Mouse (Mus musculus) hindbrain, embryonic 16.5 days (tissue): ENCODE measurements at regions not wholly inside any gene's neighbourhood (a gene's known extent, or its start where the extent isn't known, plus 50 kb on each side); places are given as distances from the start of the nearest gene placed in this dataset.

Source experiments
- ATAC-seq: fragments of 200-750 bp; cut with Nextera tagmentation; 2 replicates; pipeline ENCODE4 v1.8.0; 2017; ENCODE audit warnings: moderate TSS enrichment, moderate library complexity
- H3K27ac ChIP-seq: fragments of 300-500 bp; sonication (generic); 2 replicates; pipeline ENCODE4 v1.5.1; 2014; ENCODE audit warnings: low read depth, mild to moderate bottlenecking, control low read depth, low read length, moderate library complexity
- H3K27me3 ChIP-seq: fragments of 300-500 bp; sonication (generic); replicated peaks from 2 replicates; pipeline ENCODE4 v1.6.1; 2014; ENCODE audit warnings: low read length; ENCODE audit not compliant: control insufficient read depth, insufficient read depth
- H3K36me3 ChIP-seq: fragments of 300-500 bp; sonication (generic); 2 replicates; pipeline ENCODE4 v1.6.1; 2014; ENCODE audit warnings: mild to moderate bottlenecking, low read length, moderate library complexity, mixed read lengths; ENCODE audit not compliant: control insufficient read depth, insufficient read depth
- H3K4me1 ChIP-seq: fragments of 300-500 bp; sonication (generic); 2 replicates; pipeline ENCODE4 v1.6.1; 2014; ENCODE audit warnings: low read depth, low read length; ENCODE audit not compliant: control insufficient read depth, insufficient read depth
- H3K4me2 ChIP-seq: fragments of 300-500 bp; sonication (generic); 2 replicates; pipeline ENCODE4 v1.6.1; 2014; ENCODE audit warnings: mild to moderate bottlenecking, low read length, control low read depth, moderate library complexity
- H3K4me3 ChIP-seq: fragments of 300-500 bp; sonication (generic); 2 replicates; pipeline ENCODE4 v1.5.1; 2014; ENCODE audit warnings: mild to moderate bottlenecking, low read length, control low read depth, moderate library complexity
- H3K9ac ChIP-seq: fragments of 300-500 bp; sonication (generic); 2 replicates; pipeline ENCODE4 v1.6.1; 2014; ENCODE audit warnings: low read depth, mild to moderate bottlenecking, control low read depth, low read length, moderate library complexity
- H3K9me3 ChIP-seq: fragments of 300-500 bp; sonication (generic); 2 replicates; pipeline ENCODE4 v1.6.1; 2014; ENCODE audit warnings: mild to moderate bottlenecking, low read length, moderate library complexity; ENCODE audit not compliant: control insufficient read depth
- WGBS: fragments of 180-500 bp; shearing (Covaris S2); extraction: QIAGEN DNeasy Blood & Tissue Kit; methylation state at CpG from one replicate; pipeline ENCODE4 v1.1.7; 2014; 5-methylcytosine and 5-hydroxymethylcytosine counted together

DNA sequence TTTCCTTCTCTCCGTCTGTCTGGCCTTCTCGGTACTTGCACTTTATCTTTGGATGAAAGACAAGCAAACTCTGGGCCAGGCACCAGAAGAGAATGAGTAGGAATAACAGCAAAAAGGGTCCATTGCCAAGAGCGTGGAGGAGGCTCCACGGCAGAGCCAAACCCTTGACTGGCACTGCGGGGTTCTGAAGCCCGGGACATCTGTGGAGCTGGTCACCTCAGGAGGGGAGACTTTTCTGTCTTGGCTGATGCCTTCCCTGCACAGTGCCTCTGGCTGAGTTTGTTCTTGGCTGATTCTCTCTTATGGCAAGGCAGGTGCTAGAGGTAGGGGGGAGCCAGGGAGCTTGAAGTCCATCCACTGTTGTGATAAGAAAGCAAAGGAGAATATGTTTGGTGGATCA lies 130.1 kb upstream of the Npvf start:
- Histone ChIP-seq H3K27me3 (no peaks in the 10 kb centered on the region), H3K9me3 (no peaks in the 10 kb centered on the region), H3K36me3 (no peaks in the 10 kb centered on the region), H3K4me2 (no peak overlapping the region), H3K4me1 (peaks cover 6% of the 10 kb centered on the region), H3K4me3 (no peak overlapping the region), H3K27ac (peak overlapping the region; percentile 76), H3K9ac (no peak overlapping the region)
- WGBS: 65% methylated on average over 6 of the region's 6 CpGs
- ATAC-seq: peak; percentile 66

GRCm38 (mm10) chr6:50787666-50788065 lies 133.4 kb upstream of the Npvf start:
- Histone ChIP-seq H3K4me1 (peaks cover 6% of the 10 kb centered on the region), H3K9me3 (no peaks in the 10 kb centered on the region), H3K27ac (no peak overlapping the region), H3K36me3 (no peaks in the 10 kb centered on the region), H3K4me3 (no peak overlapping the region), H3K4me2 (no peak overlapping the region), H3K27me3 (no peaks in the 10 kb centered on the region), H3K9ac (no peak overlapping the region)
- WGBS: 94% methylated on average over 8 of the region's 8 CpGs
- ATAC-seq: no peak

GRCm38 (mm10) chr6:50799963-50800362 lies 145.7 kb upstream of the Npvf start:
- 60% methylated on average over 4 of the region's 4 CpGs for WGBS
- no peaks in the 10 kb centered on the region for H3K36me3 ChIP-seq
- no peak overlapping the region for H3K4me2 ChIP-seq
- H3K9ac ChIP-seq: no peak overlapping the region
- H3K27ac ChIP-seq: no peak overlapping the region
- H3K9me3 ChIP-seq: no peaks in the 10 kb centered on the region
- H3K27me3 ChIP-seq: no peaks in the 10 kb centered on the region
- peaks cover 9% of the 10 kb centered on the region for H3K4me1 ChIP-seq
- H3K4me3 ChIP-seq: no peak overlapping the region
- ATAC-seq: no peak

DNA sequence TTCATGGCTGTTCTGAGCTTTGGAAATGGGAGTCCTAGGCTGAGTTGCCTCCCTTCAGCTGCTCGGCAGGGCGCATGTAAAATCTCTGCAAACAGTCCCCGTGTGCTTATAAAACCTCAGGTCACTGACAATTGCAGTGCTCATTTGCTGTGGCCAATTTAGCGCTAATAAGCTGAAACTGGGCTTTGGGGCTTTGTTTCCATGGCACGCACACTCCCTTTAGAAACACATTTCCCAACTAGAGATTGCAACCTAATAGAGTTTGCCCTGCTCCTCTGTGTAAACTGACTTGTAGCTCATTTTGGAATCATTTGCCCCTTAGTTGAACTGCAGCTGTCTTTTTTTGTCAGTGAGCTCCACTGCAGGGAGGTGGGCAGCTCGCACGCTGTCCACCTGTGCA lies 148.7 kb upstream of the Npvf start:
- no peak overlapping the region for H3K4me2 ChIP-seq
- 34% methylated on average over 7 of the region's 7 CpGs for WGBS
- no peaks in the 10 kb centered on the region for H3K36me3 ChIP-seq
- H3K27ac ChIP-seq: peak overlapping the region; percentile 60; the same call in 1 of the 2 replicates
- no peak overlapping the region for H3K9ac ChIP-seq
- H3K9me3 ChIP-seq: no peaks in the 10 kb centered on the region
- no peak overlapping the region for H3K4me3 ChIP-seq
- no peaks in the 10 kb centered on the region for H3K27me3 ChIP-seq
- no peak for ATAC-seq
- H3K4me1 ChIP-seq: peaks cover 14% of the 10 kb centered on the region

GRCm38 (mm10) chr6:50804477-50805005 lies 150.3 kb upstream of the Npvf start:
- Histone ChIP-seq H3K4me3 (no peak overlapping the region), H3K9ac (no peak overlapping the region), H3K36me3 (no peaks in the 10 kb centered on the region), H3K4me2 (no peak overlapping the region), H3K27ac (no peak overlapping the region), H3K9me3 (no peaks in the 10 kb centered on the region), H3K27me3 (no peaks in the 10 kb centered on the region), H3K4me1 (peaks cover 17% of the 10 kb centered on the region)
- no peak for ATAC-seq
- 67% methylated on average over 4 of the region's 4 CpGs for WGBS

DNA sequence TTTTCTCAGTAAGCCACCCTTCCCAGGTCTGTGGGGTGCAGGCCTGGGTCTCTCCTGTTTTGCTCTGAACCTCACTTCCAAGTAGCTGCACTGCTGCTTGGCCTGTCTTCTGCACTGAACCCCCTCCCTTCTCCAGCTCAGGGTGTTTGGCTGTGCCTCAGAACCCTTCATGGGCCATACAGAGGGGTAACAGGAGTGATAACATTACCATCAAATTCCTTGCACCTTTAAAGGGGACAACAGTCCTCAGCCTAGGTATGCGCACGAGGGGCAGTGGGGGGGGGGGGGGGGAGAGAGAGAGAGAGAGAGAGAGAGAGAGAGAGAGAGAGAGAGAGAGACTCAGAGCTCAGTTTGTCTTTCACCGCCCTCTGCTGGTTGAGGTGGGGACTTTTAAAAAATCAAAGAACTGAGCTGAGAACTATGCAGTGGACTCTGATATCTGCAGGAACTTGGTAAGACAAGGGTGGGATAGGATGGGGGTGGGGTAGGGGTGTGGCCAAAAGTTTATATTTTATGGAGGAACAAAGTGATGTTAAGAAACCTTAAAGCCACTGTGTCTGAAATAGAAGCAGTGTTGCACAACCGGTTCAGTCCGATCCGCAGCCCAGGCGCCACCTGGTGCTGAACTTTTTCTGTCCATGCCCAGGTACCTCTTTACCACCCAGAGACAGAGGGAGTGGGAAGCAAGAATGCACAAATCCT lies 152.3 kb upstream of the Npvf start:
- H3K36me3 ChIP-seq: no peaks in the 10 kb centered on the region
- peak; percentile 70 for ATAC-seq
- H3K4me2 ChIP-seq: no peak overlapping the region
- no peaks in the 10 kb centered on the region for H3K27me3 ChIP-seq
- no peak overlapping the region for H3K27ac ChIP-seq
- no peaks in the 10 kb centered on the region for H3K9me3 ChIP-seq
- H3K4me1 ChIP-seq: peaks cover 17% of the 10 kb centered on the region
- H3K9ac ChIP-seq: 0 out of 2 replicates have a peak overlapping the region, but pooled peaks have one; percentile 5
- WGBS: 17% methylated on average over 7 of the region's 7 CpGs
- no peak overlapping the region for H3K4me3 ChIP-seq

DNA sequence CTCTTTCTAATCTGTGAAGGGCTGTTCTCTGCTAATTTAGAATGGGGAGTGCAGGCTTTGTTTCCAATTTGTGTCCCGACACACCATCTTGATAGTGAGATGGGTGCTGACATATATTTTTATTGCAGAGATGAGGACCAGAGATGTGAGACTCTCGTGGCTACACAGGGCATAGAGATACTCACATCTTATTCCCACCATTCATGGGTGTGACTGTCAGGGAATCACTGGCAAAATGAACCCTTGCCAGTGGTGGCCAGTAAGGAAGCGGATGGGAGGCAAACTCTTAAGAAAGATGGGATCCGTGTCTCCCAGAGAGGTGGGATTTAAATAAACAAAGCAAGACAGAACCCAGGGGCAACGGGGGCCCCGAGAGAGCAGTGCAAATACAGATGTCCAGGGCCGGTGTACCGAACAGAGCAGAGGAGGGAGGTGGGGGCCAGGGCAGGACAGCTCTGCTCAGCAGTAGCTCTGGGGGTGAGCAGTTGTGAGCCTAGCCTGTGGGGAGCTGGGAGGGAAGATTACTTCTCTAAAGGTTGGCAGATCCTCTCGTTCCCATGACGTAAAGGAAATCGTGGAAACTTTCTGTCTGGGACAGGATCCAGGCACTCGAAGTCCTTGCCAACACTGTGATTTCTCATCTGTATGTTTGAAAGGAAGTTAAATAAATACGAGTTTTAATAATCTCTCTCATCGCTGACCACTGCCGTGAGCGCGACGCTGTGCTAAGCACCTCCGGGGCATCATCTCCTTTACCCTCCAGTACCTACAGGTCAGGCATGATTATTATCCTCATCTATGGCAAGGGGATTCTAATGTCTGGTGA lies 153.2 kb upstream of the Npvf start:
- no peaks in the 10 kb centered on the region for H3K27me3 ChIP-seq
- peak overlapping the region; percentile 14 for H3K4me2 ChIP-seq
- WGBS: 49% methylated on average over 19 of the region's 19 CpGs
- peak overlapping the region; percentile 31; the same call in 1 of the 2 replicates for H3K27ac ChIP-seq
- no peak overlapping the region for H3K9ac ChIP-seq
- H3K4me1 ChIP-seq: peaks cover 17% of the 10 kb centered on the region
- H3K9me3 ChIP-seq: no peaks in the 10 kb centered on the region
- H3K36me3 ChIP-seq: no peaks in the 10 kb centered on the region
- H3K4me3 ChIP-seq: no peak overlapping the region
- ATAC-seq: peak; percentile 63

DNA sequence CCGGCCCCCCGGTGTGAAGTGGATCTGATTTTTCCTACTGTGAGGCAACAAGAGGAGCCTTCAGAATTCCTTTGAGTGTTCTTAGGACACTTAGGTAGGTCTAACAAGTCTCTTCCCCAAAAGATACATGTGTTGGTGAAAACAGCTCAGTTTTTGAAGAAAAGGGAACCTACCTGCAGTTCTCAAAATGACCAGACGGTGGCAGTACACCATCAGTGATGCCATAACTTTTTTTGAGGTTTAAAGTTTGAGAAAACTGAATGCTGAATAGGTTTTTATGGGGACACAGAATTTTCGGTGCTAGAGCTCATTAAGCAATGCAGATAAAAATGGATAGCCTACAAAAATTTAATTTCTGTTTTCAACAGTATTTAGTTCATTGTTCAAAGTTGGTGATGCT lies 153.9 kb upstream of the Npvf start:
- Histone ChIP-seq H3K27me3 (no peaks in the 10 kb centered on the region), H3K4me2 (no peak overlapping the region; the same call in 1 of the 2 replicates), H3K4me3 (no peak overlapping the region), H3K27ac (no peak overlapping the region), H3K36me3 (no peaks in the 10 kb centered on the region), H3K9me3 (no peaks in the 10 kb centered on the region), H3K4me1 (peaks cover 12% of the 10 kb centered on the region), H3K9ac (no peak overlapping the region)
- 11% methylated on average over 4 of the region's 4 CpGs for WGBS
- no peak for ATAC-seq
